Mouse (Mus musculus) forebrain, embryonic 11.5 days (tissue): Measurements from ENCODE around the gene Marcks. TPM values are rescaled to one million over a fixed set of nuclear protein-coding genes. Genes with fewer than 3 reads are reported as not detected.
A peak's percentile ranks its signal among the peaks of the same experiment; 100 is the strongest.

Source experiments
- ATAC-seq: fragments of 200-750 bp; cut with Nextera tagmentation; replicated peaks from 2 replicates; pipeline ENCODE4 v1.8.0; 2017; ENCODE audit warnings: moderate TSS enrichment; ENCODE audit not compliant: low FRiP score
- DNase-seq: peaks from one replicate; pipeline ENCODE4 v3.0.0-alpha.2; 2017; ENCODE audit warnings: low spot score
- H3K27ac ChIP-seq: fragments of 300-500 bp; sonication (generic); 2 replicates; pipeline ENCODE4 v1.5.1; 2014; ENCODE audit warnings: low read depth, low read length
- H3K27me3 ChIP-seq: fragments of 300-500 bp; sonication (generic); 2 replicates; pipeline ENCODE4 v1.6.1; 2014; ENCODE audit warnings: mild to moderate bottlenecking, low read length, mixed read lengths; ENCODE audit not compliant: control insufficient read depth, insufficient read depth
- H3K36me3 ChIP-seq: fragments of 300-500 bp; sonication (generic); 2 replicates; pipeline ENCODE4 v1.6.1; 2014; ENCODE audit warnings: mild to moderate bottlenecking, low read length, moderate library complexity, mixed read lengths; ENCODE audit not compliant: control insufficient read depth, insufficient read depth
- H3K4me1 ChIP-seq: fragments of 300-500 bp; sonication (generic); replicated peaks from 2 replicates; pipeline ENCODE4 v1.6.1; 2014; ENCODE audit warnings: low read length, mixed read lengths; ENCODE audit not compliant: control insufficient read depth, insufficient read depth
- H3K4me2 ChIP-seq: fragments of 300-500 bp; sonication (generic); 2 replicates; pipeline ENCODE4 v1.6.1; 2014; ENCODE audit warnings: low read depth, mild to moderate bottlenecking, low read length, moderate library complexity, mixed read lengths; ENCODE audit not compliant: severe bottlenecking
- H3K4me3 ChIP-seq: fragments of 300-500 bp; sonication (generic); 2 replicates; pipeline ENCODE4 v1.5.1; 2014; ENCODE audit warnings: low read depth, low read length
- H3K9ac ChIP-seq: fragments of 300-500 bp; sonication (generic); 2 replicates; pipeline ENCODE4 v1.6.1; 2014; ENCODE audit warnings: low read length
- H3K9me3 ChIP-seq: fragments of 300-500 bp; sonication (generic); 2 replicates; pipeline ENCODE4 v1.6.1; 2016; ENCODE audit warnings: low read length, mixed read lengths; ENCODE audit not compliant: control insufficient read depth
- WGBS: fragments of 180-500 bp; shearing (Covaris S2); extraction: QIAGEN DNeasy Blood & Tissue Kit; methylation state at CpG from one replicate; pipeline ENCODE4 v1.1.7; 2014; 5-methylcytosine and 5-hydroxymethylcytosine counted together
- polyA plus RNA-seq: library from polyadenylated mRNA; unstranded; fragments of >200 nt; fragmentation: Nextera tagmentation; extraction: Ambion mirVana; gene quantifications from 2 replicates; pipeline ENCODE4 v1.2.1, GENCODE M21; 2014

The Marcks gene
- polyA plus RNA-seq, 1 experiment from 2014 or later: 314 TPM

- DNase-seq (peak; percentile 66), ATAC-seq (no peak)
- H3K27me3 ChIP-seq: no peaks in the 10 kb centered on the region
- peaks cover 6% of the 10 kb centered on the region; the same call in 1 of the 2 replicates for H3K4me1 ChIP-seq
- peaks cover 5% of the 10 kb centered on the region; the same call in 1 of the 2 replicates for H3K36me3 ChIP-seq
- H3K4me3 ChIP-seq: peak overlapping the region; percentile 80
- H3K9ac ChIP-seq: peak overlapping the region; percentile 99
- no peaks in the 10 kb centered on the region for H3K9me3 ChIP-seq
- H3K27ac ChIP-seq: peak overlapping the region; percentile 99
- under 1% methylated on average over 26 of the region's 26 CpGs for WGBS
- peak overlapping the region; percentile 80 for H3K4me2 ChIP-seq
These were observed 884 bp upstream of the Marcks start for GRCm38 (mm10) chr10:37139443-37140165.

- Histone ChIP-seq H3K27me3 (no peaks in the 10 kb centered on the region), H3K9ac (peak overlapping the region; percentile 99), H3K9me3 (no peaks in the 10 kb centered on the region), H3K36me3 (peaks cover 6% of the 10 kb centered on the region; the same call in 1 of the 2 replicates), H3K4me3 (peak overlapping the region; percentile 80), H3K4me2 (peak overlapping the region; percentile 9; the same call in 1 of the 2 replicates), H3K27ac (peak overlapping the region; percentile 99), H3K4me1 (peaks cover 6% of the 10 kb centered on the region; the same call in 1 of the 2 replicates)
- ATAC-seq: no peak
- under 1% methylated on average over 26 of the region's 26 CpGs for WGBS
- peak; percentile 77 for DNase-seq
These were observed 399 bp downstream of the Marcks start for GRCm38 (mm10) chr10:37138311-37138731.

- Histone ChIP-seq H3K9me3 (no peaks in the 10 kb centered on the region), H3K36me3 (peaks cover 6% of the 10 kb centered on the region; the same call in 1 of the 2 replicates), H3K27ac (peak overlapping the region; percentile 99), H3K9ac (peak overlapping the region; percentile 99), H3K4me1 (peaks cover 6% of the 10 kb centered on the region; the same call in 1 of the 2 replicates), H3K4me3 (peak overlapping the region; percentile 80), H3K4me2 (peak overlapping the region; percentile 60; the same call in 1 of the 2 replicates), H3K27me3 (no peaks in the 10 kb centered on the region)
- ATAC-seq (no peak), DNase-seq (peak; percentile 83)
- under 1% methylated on average over 24 of the region's 24 CpGs for WGBS
These were observed 999 bp downstream of the Marcks start for GRCm38 (mm10) chr10:37137531-37138310.

GRCm38 (mm10) chr10:37136981-37137518, 1.7 kb downstream of the Marcks start:
- 0% methylated on average over 49 of the region's 49 CpGs for WGBS
- Histone ChIP-seq H3K27me3 (no peaks in the 10 kb centered on the region), H3K36me3 (peaks cover 6% of the 10 kb centered on the region; the same call in 1 of the 2 replicates), H3K4me3 (peak overlapping the region; percentile 80), H3K9ac (peak overlapping the region; percentile 99), H3K9me3 (no peaks in the 10 kb centered on the region), H3K27ac (peak overlapping the region; percentile 99), H3K4me2 (peak overlapping the region; percentile 60; the same call in 1 of the 2 replicates), H3K4me1 (peaks cover 4% of the 10 kb centered on the region; the same call in 1 of the 2 replicates)
- DNase-seq (peak; percentile 95), ATAC-seq (peak; percentile 55)

- no peaks in the 10 kb centered on the region for H3K27me3 ChIP-seq
- peaks cover 6% of the 10 kb centered on the region; the same call in 1 of the 2 replicates for H3K36me3 ChIP-seq
- no peak for ATAC-seq
These were observed 2.6 kb downstream of the Marcks start for GRCm38 (mm10) chr10:37135951-37136751.

GRCm38 (mm10) chr10:37133876-37134708, 4.6 kb downstream of the Marcks start:
- no peak overlapping the region for H3K27ac ChIP-seq
- H3K27me3 ChIP-seq: no peaks in the 10 kb centered on the region
- peak overlapping the region; percentile 60 for H3K4me2 ChIP-seq
- peak overlapping the region; percentile 80 for H3K4me3 ChIP-seq
- H3K9me3 ChIP-seq: no peaks in the 10 kb centered on the region
- DNase-seq: no peak
- no peaks in the 10 kb centered on the region for H3K4me1 ChIP-seq
- H3K9ac ChIP-seq: no peak overlapping the region
- peaks cover 6% of the 10 kb centered on the region; the same call in 1 of the 2 replicates for H3K36me3 ChIP-seq
- ATAC-seq: no peak
- 85% methylated on average over 4 of the region's 4 CpGs for WGBS

More at GRCm38 (mm10) chr10:37135951-37136751, 2.6 kb downstream of the Marcks start:
- DNase-seq: peak; percentile 78
- no peaks in the 10 kb centered on the region for H3K9me3 ChIP-seq
- H3K4me2 ChIP-seq: peak overlapping the region; percentile 60
- H3K9ac ChIP-seq: peak overlapping the region; percentile 99
- under 1% methylated on average over 93 of the region's 99 CpGs for WGBS
- peak overlapping the region; percentile 99 for H3K27ac ChIP-seq
- no peaks in the 10 kb centered on the region for H3K4me1 ChIP-seq
- H3K4me3 ChIP-seq: peak overlapping the region; percentile 80

GRCm38 (mm10) chr10:37132671-37133070, 6.0 kb downstream of the Marcks start:
- no peak overlapping the region for H3K9ac ChIP-seq
- no peaks in the 10 kb centered on the region for H3K27me3 ChIP-seq
- peaks cover 6% of the 10 kb centered on the region; the same call in 1 of the 2 replicates for H3K36me3 ChIP-seq
- no peak for ATAC-seq
- H3K27ac ChIP-seq: no peak overlapping the region
- no peaks in the 10 kb centered on the region for H3K4me1 ChIP-seq
- H3K9me3 ChIP-seq: no peaks in the 10 kb centered on the region
- no peak overlapping the region for H3K4me2 ChIP-seq
- no peak for DNase-seq
- WGBS: 93% methylated on average over 4 of the region's 4 CpGs
- no peak overlapping the region for H3K4me3 ChIP-seq
